16 mouse cellular contexts compared by ENCODE assay signal in the genomic region with DNA sequence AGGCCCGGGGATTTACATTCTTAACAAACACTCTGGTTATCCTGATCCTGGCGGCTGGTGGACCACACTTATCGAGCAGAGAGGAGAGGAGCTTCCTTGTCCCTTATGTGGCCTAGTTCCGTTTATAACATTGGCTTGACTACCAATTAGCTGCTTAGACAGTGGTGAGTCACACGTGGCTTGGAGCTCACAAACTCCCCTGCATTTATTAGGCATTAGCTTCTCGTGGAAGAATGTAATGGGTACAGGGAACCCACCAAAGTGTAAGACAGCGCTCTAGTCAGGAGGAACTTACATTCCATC.
DNase-seq lines count a peak whose midpoint lies in the region; ATAC-seq lines count a peak whose summit lies in the region.
"Had no signal": no experiment of that assay in that cellular context is flagged by ENCODE, and none has a peak within 500 bp of the region (broad histone marks: within the 10 kb centered on the region; RNA-seq: fewer than 3 reads in every experiment).

No protein-coding gene starts in this region.

- no peak for ATAC-seq in limb, embryonic 13.5 days (ENCODE audit: low FRiP score, low read depth)
- no peak for ATAC-seq in embryonic facial prominence, embryonic 14.5 days (ENCODE audit: low read depth)
- no peak for ATAC-seq in stomach, embryonic 14.5 days (ENCODE audit: insufficient number of reproducible peaks, insufficient read depth, low FRiP score, low read depth)
- ATAC-seq: activated CD4-positive, CD25-positive, alpha-beta regulatory T cell, adult 4 months; forebrain, embryonic 15.5 days had no signal

- H3K27me3 ChIP-seq in limb, embryonic 13.5 days, result no peaks in the 10 kb centered on the region
- peaks cover 30% of the 10 kb centered on the region for H3K27me3 ChIP-seq in limb, embryonic 10.5 days (ENCODE audit: low read depth, poor library complexity, severe bottlenecking)
- no peaks in the 10 kb centered on the region; the same call in 1 of the 2 replicates for H3K27me3 ChIP-seq in embryonic facial prominence, embryonic 14.5 days (replicated peaks; ENCODE audit: control insufficient read depth, insufficient read depth, low read length)
- H3K27me3 ChIP-seq in stomach, embryonic 14.5 days (ENCODE audit: control insufficient read depth, insufficient read depth, low read length), result no peaks in the 10 kb centered on the region
- H3K27me3 ChIP-seq: forebrain, embryonic 15.5 days; limb, embryonic 12.5 days; midbrain, embryonic 12.5 days had no signal

- no peak overlapping the region for H3K4me3 ChIP-seq in limb, embryonic 13.5 days
- no peak overlapping the region for H3K4me3 ChIP-seq in limb, embryonic 10.5 days
- no peak overlapping the region for H3K4me3 ChIP-seq in embryonic facial prominence, embryonic 14.5 days (ENCODE audit: low read depth, low read length)
- H3K4me3 ChIP-seq in stomach, embryonic 14.5 days (ENCODE audit: low read depth, low read length), result no peak overlapping the region
- H3K4me3 ChIP-seq: forebrain, embryonic 15.5 days; heart, adult 2 months; limb, embryonic 12.5 days; midbrain, embryonic 12.5 days had no signal

- 35% methylated on average over 7 of the region's 7 CpGs for WGBS in limb, embryonic 13.5 days
- 53% methylated on average over 7 of the region's 7 CpGs for WGBS in limb, embryonic 10.5 days
- 33% methylated on average over 7 of the region's 7 CpGs for WGBS in embryonic facial prominence, embryonic 14.5 days
- WGBS in stomach, embryonic 14.5 days, result 31% methylated on average over 7 of the region's 7 CpGs

- H3K4me1 ChIP-seq in limb, embryonic 13.5 days, result peaks cover 6% of the 10 kb centered on the region; the same call in 1 of the 2 replicates
- no peaks in the 10 kb centered on the region for H3K4me1 ChIP-seq in limb, embryonic 10.5 days
- peaks cover 10% of the 10 kb centered on the region; the same call in 1 of the 2 replicates for H3K4me1 ChIP-seq in embryonic facial prominence, embryonic 14.5 days (ENCODE audit: control insufficient read depth, insufficient read depth, low read length)
- no peaks in the 10 kb centered on the region for H3K4me1 ChIP-seq in stomach, embryonic 14.5 days (ENCODE audit: control insufficient read depth, insufficient read depth, low read length)
- H3K4me1 ChIP-seq: forebrain, embryonic 15.5 days; limb, embryonic 12.5 days; midbrain, embryonic 12.5 days had no signal

- no peaks in the 10 kb centered on the region for H3K36me3 ChIP-seq in limb, embryonic 13.5 days
- no peaks in the 10 kb centered on the region for H3K36me3 ChIP-seq in limb, embryonic 10.5 days
- H3K36me3 ChIP-seq in embryonic facial prominence, embryonic 14.5 days (ENCODE audit: control insufficient read depth, insufficient read depth, low read length), result no peaks in the 10 kb centered on the region
- H3K36me3 ChIP-seq in stomach, embryonic 14.5 days (ENCODE audit: control insufficient read depth, insufficient read depth, low read length), result no peaks in the 10 kb centered on the region
- H3K36me3 ChIP-seq: forebrain, embryonic 15.5 days; limb, embryonic 12.5 days; midbrain, embryonic 12.5 days had no signal

- no peak overlapping the region for H3K9ac ChIP-seq in limb, embryonic 13.5 days
- no peak overlapping the region for H3K9ac ChIP-seq in embryonic facial prominence, embryonic 14.5 days (ENCODE audit: low read depth, low read length)
- no peak overlapping the region for H3K9ac ChIP-seq in stomach, embryonic 14.5 days (replicated peaks; ENCODE audit: low read depth, low read length)
- H3K9ac ChIP-seq: forebrain, embryonic 15.5 days; limb, embryonic 12.5 days; midbrain, embryonic 12.5 days had no signal

- H3K4me2 ChIP-seq in limb, embryonic 13.5 days (replicated peaks), result no peak overlapping the region
- no peak overlapping the region for H3K4me2 ChIP-seq in embryonic facial prominence, embryonic 14.5 days (ENCODE audit: low read depth, low read length)
- H3K4me2 ChIP-seq in stomach, embryonic 14.5 days (replicated peaks; ENCODE audit: low read depth, low read length), result no peak overlapping the region
- H3K4me2 ChIP-seq: forebrain, embryonic 15.5 days; limb, embryonic 12.5 days; midbrain, embryonic 12.5 days had no signal

- no peaks in the 10 kb centered on the region for H3K9me3 ChIP-seq in limb, embryonic 13.5 days
- H3K9me3 ChIP-seq in limb, embryonic 10.5 days (replicated peaks), result no peaks in the 10 kb centered on the region
- no peaks in the 10 kb centered on the region for H3K9me3 ChIP-seq in embryonic facial prominence, embryonic 14.5 days (ENCODE audit: control insufficient read depth, low read length)
- no peaks in the 10 kb centered on the region for H3K9me3 ChIP-seq in stomach, embryonic 14.5 days (ENCODE audit: control insufficient read depth, low read depth, low read length)
- H3K9me3 ChIP-seq: forebrain, embryonic 15.5 days; limb, embryonic 12.5 days; midbrain, embryonic 12.5 days had no signal

- no peak for DNase-seq in limb, embryonic 10.5 days (ENCODE audit: low spot score)
- DNase-seq in 3T3-L1 (ENCODE audit: low read depth, low spot score) (peak; percentile 62), liver (no peak)
- no peak for DNase-seq in embryonic facial prominence, embryonic 14.5 days (ENCODE audit: low spot score)
- no peak for DNase-seq in layer of hippocampus, adult 11-12 months (ENCODE audit: low spot score)
- DNase-seq: cerebellum, adult 11 months; cerebellum, postnatal 25 days; retina, postnatal 1 day; thymus, adult 18-20 months had no signal

- H3K27ac ChIP-seq in limb, embryonic 13.5 days, result peak overlapping the region; percentile 67; the same call in 1 of the 2 replicates
- H3K27ac ChIP-seq in limb, embryonic 10.5 days, result no peak overlapping the region
- peak overlapping the region; percentile 70 for H3K27ac ChIP-seq in embryonic facial prominence, embryonic 14.5 days (replicated peaks; ENCODE audit: low read depth, low read length)
- H3K27ac ChIP-seq in stomach, embryonic 14.5 days (ENCODE audit: low read length), result peak overlapping the region; percentile 48
- H3K27ac ChIP-seq: forebrain, embryonic 15.5 days; heart, adult 2 months; midbrain, embryonic 12.5 days had no signal
